In the genomic region with DNA sequence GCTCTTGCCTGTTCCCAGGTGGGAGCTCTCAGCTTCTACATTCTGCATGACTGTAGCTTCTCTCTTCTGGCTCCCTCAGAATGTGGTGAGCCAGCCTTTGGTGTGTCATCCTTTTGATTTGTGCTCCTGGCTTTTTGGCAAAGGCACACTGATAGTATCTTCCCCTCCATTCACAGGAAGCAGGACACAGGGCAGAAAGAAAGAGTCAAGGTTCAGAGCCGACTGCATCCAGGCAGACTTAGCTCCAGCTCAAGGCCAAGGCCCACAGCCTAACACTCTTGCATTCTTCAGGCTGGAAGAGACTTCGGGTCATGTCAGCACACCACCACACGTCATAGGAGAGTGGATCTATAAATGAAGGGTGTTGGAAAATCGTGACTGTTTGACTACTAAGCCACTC, we compare ENCODE assay signal across 17 mouse cellular contexts.
A peak's percentile ranks its signal among the peaks of the same experiment; 100 is the strongest.
DNase-seq lines count a peak whose midpoint lies in the region; ATAC-seq lines count a peak whose summit lies in the region.
"Had no signal": no experiment of that assay in that cellular context is flagged by ENCODE, and none has a peak within 500 bp of the region (broad histone marks: within the 10 kb centered on the region; RNA-seq: fewer than 3 reads in every experiment).

No protein-coding gene starts in this region.

- WGBS in neural tube, embryonic 15.5 days: 71% methylated on average over 4 of the region's 4 CpGs
- 31% methylated on average over 4 of the region's 4 CpGs for WGBS in liver, embryonic 12.5 days (ENCODE audit: insufficient replicate concordance)

- H3K4me1 ChIP-seq in neural tube, embryonic 15.5 days: peaks cover 62% of the 10 kb centered on the region
- no peaks in the 10 kb centered on the region for H3K4me1 ChIP-seq in liver, embryonic 12.5 days

- H3K4me2 ChIP-seq in neural tube, embryonic 15.5 days: no peak overlapping the region
- H3K4me2 ChIP-seq in liver, embryonic 12.5 days: no peak overlapping the region
- H3K4me2 ChIP-seq: embryonic facial prominence, embryonic 13.5 days; forebrain, embryonic 12.5 days; heart, embryonic 12.5 days; hindbrain, embryonic 15.5 days had no signal

- H3K9ac ChIP-seq in neural tube, embryonic 15.5 days (replicated peaks): no peak overlapping the region
- no peak overlapping the region for H3K9ac ChIP-seq in liver, embryonic 12.5 days
- H3K9ac ChIP-seq: embryonic facial prominence, embryonic 13.5 days; forebrain, embryonic 12.5 days; heart, embryonic 12.5 days; hindbrain, embryonic 15.5 days had no signal

- H3K4me3 ChIP-seq in neural tube, embryonic 15.5 days (replicated peaks): no peak overlapping the region
- no peak overlapping the region for H3K4me3 ChIP-seq in liver, embryonic 12.5 days
- H3K4me3 ChIP-seq: embryonic facial prominence, embryonic 13.5 days; forebrain, embryonic 12.5 days; heart, embryonic 12.5 days; hindbrain, embryonic 15.5 days had no signal

- ATAC-seq in neural tube, embryonic 15.5 days (ENCODE audit: low FRiP score): no peak
- ATAC-seq in activated CD4-positive, CD25-positive, alpha-beta regulatory T cell, adult 4 months: no peak
- no peak for ATAC-seq in liver, embryonic 12.5 days
- ATAC-seq: forebrain, embryonic 16.5 days; intestine, postnatal 0 days had no signal

- 0 out of 2 replicates have a peak, but pooled peaks cover 5% of the 10 kb centered on the region for H3K27me3 ChIP-seq in neural tube, embryonic 15.5 days (replicated peaks)
- H3K27me3 ChIP-seq in liver, embryonic 12.5 days (replicated peaks): peaks cover 51% of the 10 kb centered on the region

- H3K27ac ChIP-seq in neural tube, embryonic 15.5 days (replicated peaks): 0 out of 2 replicates have a peak overlapping the region, but pooled peaks have one; percentile 13
- no peak overlapping the region for H3K27ac ChIP-seq in liver, embryonic 12.5 days
- H3K27ac ChIP-seq: embryonic facial prominence, embryonic 13.5 days; forebrain, embryonic 12.5 days; hindbrain, embryonic 15.5 days had no signal

- no peaks in the 10 kb centered on the region for H3K9me3 ChIP-seq in neural tube, embryonic 15.5 days (replicated peaks)
- H3K9me3 ChIP-seq in liver, embryonic 12.5 days (replicated peaks): no peaks in the 10 kb centered on the region
- H3K9me3 ChIP-seq: embryonic facial prominence, embryonic 13.5 days; forebrain, embryonic 12.5 days; heart, embryonic 12.5 days; hindbrain, embryonic 15.5 days had no signal

- DNase-seq in adrenal gland, adult (ENCODE audit: inconsistent age in 2 of 2, low spot score in 1 of 2): peak; percentile 79 to 87
- DNase-seq in adrenal gland, postnatal 4 days (ENCODE audit: low spot score in 2 of 2): no peak
- DNase-seq in neural tube, embryonic 10.5 days (ENCODE audit: extremely low spot score, low spot score): no peak
- peak; percentile 69 for DNase-seq in adrenal gland, postnatal 14 days
- DNase-seq: cerebellum, adult 18-20 months; cerebellum, adult 9-11 months; cerebellum, postnatal 36 days; gastrocnemius, postnatal 25 days had no signal

- H3K36me3 ChIP-seq in neural tube, embryonic 15.5 days: no peaks in the 10 kb centered on the region
- no peaks in the 10 kb centered on the region for H3K36me3 ChIP-seq in liver, embryonic 12.5 days
- H3K36me3 ChIP-seq: embryonic facial prominence, embryonic 13.5 days; forebrain, embryonic 12.5 days; heart, embryonic 12.5 days; hindbrain, embryonic 15.5 days had no signal

Comparison
In these comparisons a context has a peak if more than half of its experiments do, and no peak if none do; other contexts are left out.
1. DNase-seq: peak in adrenal gland, adult (2 of 2) and adrenal gland, postnatal 14 days (single experiment); none in adrenal gland, postnatal 4 days (0 of 2) and neural tube, embryonic 10.5 days (single experiment).